Comparison of ENCODE assay signal across 8 mouse cellular contexts in genomic region chr15:103182166-103182790, GRCm38 (mm10). TPM values are rescaled to one million over a fixed set of nuclear protein-coding genes. Genes with fewer than 3 reads are reported as not detected.
DNase-seq lines count a peak whose midpoint lies in the region; ATAC-seq lines count a peak whose summit lies in the region.

No protein-coding gene starts in this region.

- no peak overlapping the region for H3K9ac ChIP-seq in hindbrain, embryonic 11.5 days (ENCODE audit: low read depth, low read length)

- peak; percentile 40; the same call in 1 of the 2 replicates for ATAC-seq in hindbrain, embryonic 11.5 days (ENCODE audit: low FRiP score)

- 1% methylated on average over 45 of the region's 48 CpGs for WGBS in hindbrain, embryonic 11.5 days

- H3K27me3 ChIP-seq in hindbrain, embryonic 11.5 days (ENCODE audit: control insufficient read depth, insufficient read depth, low read length) = peaks cover 51% of the 10 kb centered on the region

- peak; percentile 91 for DNase-seq in NIH3T3 (ENCODE audit: low read depth)
- peak; percentile 66 for DNase-seq in cerebellum, adult 9-11 months
- peak; percentile 53 to 72 for DNase-seq in frontal cortex, postnatal 10 days (ENCODE audit: low spot score in 2 of 2)
- peak; percentile 91 for DNase-seq in hindbrain, embryonic 11.5 days (ENCODE audit: low spot score)
- DNase-seq in layer of hippocampus, postnatal 36 days = peak; percentile 63 to 66
- DNase-seq in lung, postnatal 36 days = peak; percentile 85
- DNase-seq in right cerebral cortex, adult 2 months (ENCODE audit: low spot score in 2 of 2) = peak; percentile 56 to 74
- peak; percentile 84 for DNase-seq in urinary bladder, postnatal 14 days (ENCODE audit: low spot score)

- H3K4me3 ChIP-seq in hindbrain, embryonic 11.5 days (ENCODE audit: low read depth, low read length) = no peak overlapping the region

- H3K4me2 ChIP-seq in hindbrain, embryonic 11.5 days (replicated peaks; ENCODE audit: low read depth, low read length) = peak overlapping the region; percentile 31

- H3K9me3 ChIP-seq in hindbrain, embryonic 11.5 days (ENCODE audit: control insufficient read depth, low read length) = no peaks in the 10 kb centered on the region

- H3K4me1 ChIP-seq in hindbrain, embryonic 11.5 days (replicated peaks; ENCODE audit: control insufficient read depth, insufficient read depth, low read length) = peaks cover 5% of the 10 kb centered on the region

- no peaks in the 10 kb centered on the region for H3K36me3 ChIP-seq in hindbrain, embryonic 11.5 days (ENCODE audit: control insufficient read depth, insufficient read depth, low read length)

- H3K27ac ChIP-seq in hindbrain, embryonic 11.5 days (ENCODE audit: low read depth, low read length) = no peak overlapping the region

RNA-seq across cellular contexts. Expression of gene Smug1, which starts 15.4 kb away (rescaled TPM):
- polyA plus RNA-seq in hindbrain, embryonic 11.5 days (2014; fragmentation: Nextera tagmentation; extraction: Ambion mirVana) = 23.9 and 35.8 TPM in 2 replicates
- total RNA-seq in layer of hippocampus, postnatal 36 days (2021) = 10 to 100 TPM; 20.9 to 22.5 TPM

RNA-seq across cellular contexts. Expression of gene Cbx5, which starts 57.3 kb away (rescaled TPM):
- polyA plus RNA-seq in hindbrain, embryonic 11.5 days (2014; fragmentation: Nextera tagmentation; extraction: Ambion mirVana) = 185 and 204 TPM in 2 replicates
- total RNA-seq in layer of hippocampus, postnatal 36 days (2021) = 100 to 1,000 TPM; 188 to 189 TPM

RNA-seq across cellular contexts. Expression of gene Hnrnpa1, which starts 58.0 kb away (rescaled TPM):
- polyA plus RNA-seq in hindbrain, embryonic 11.5 days (2014; fragmentation: Nextera tagmentation; extraction: Ambion mirVana) = 1,309 and 1,311 TPM in 2 replicates
- total RNA-seq in layer of hippocampus, postnatal 36 days (2021) = 100 to 1,000 TPM; 257 to 272 TPM
